Mouse (Mus musculus) forebrain, embryonic 12.5 days (tissue): ENCODE measurements around the gene Tenm2. TPM values are rescaled to one million over a fixed set of nuclear protein-coding genes. Genes with fewer than 3 reads are reported as not detected.

Source experiments
- ATAC-seq: fragments of 200-750 bp; cut with Nextera tagmentation; 2 replicates; pipeline ENCODE4 v1.8.0; 2017; ENCODE audit warnings: moderate TSS enrichment; ENCODE audit not compliant: low FRiP score
- H3K27ac ChIP-seq: fragments of 300-500 bp; sonication (generic); 2 replicates; pipeline ENCODE4 v1.5.1; 2016; ENCODE audit warnings: mild to moderate bottlenecking
- H3K27me3 ChIP-seq: fragments of 300-500 bp; sonication (generic); 2 replicates; pipeline ENCODE4 v1.6.1; 2016; ENCODE audit warnings: mild to moderate bottlenecking
- H3K36me3 ChIP-seq: fragments of 300-500 bp; sonication (generic); replicated peaks from 2 replicates; pipeline ENCODE4 v1.6.1; 2016; ENCODE audit warnings: mild to moderate bottlenecking
- H3K4me1 ChIP-seq: fragments of 300-500 bp; sonication (generic); 2 replicates; pipeline ENCODE4 v1.6.1; 2016
- H3K4me2 ChIP-seq: fragments of 300-500 bp; sonication (generic); 2 replicates; pipeline ENCODE4 v1.6.1; 2016; ENCODE audit warnings: mild to moderate bottlenecking, moderate library complexity
- H3K4me3 ChIP-seq: fragments of 300-500 bp; sonication (generic); replicated peaks from 2 replicates; pipeline ENCODE4 v1.5.1; 2016; ENCODE audit warnings: mild to moderate bottlenecking
- H3K9ac ChIP-seq: fragments of 300-500 bp; sonication (generic); 2 replicates; pipeline ENCODE4 v1.6.1; 2016; ENCODE audit warnings: mild to moderate bottlenecking
- H3K9me3 ChIP-seq: fragments of 300-500 bp; sonication (generic); 2 replicates; pipeline ENCODE4 v1.6.1; 2016
- WGBS: fragments of 180-500 bp; shearing (Covaris S2); methylation state at CpG from one replicate; pipeline ENCODE4 v1.1.7; 2016; 5-methylcytosine and 5-hydroxymethylcytosine counted together
- polyA plus RNA-seq: library from polyadenylated mRNA; unstranded; fragments of >200 nt; fragmentation: Nextera tagmentation; extraction: Ambion mirVana; gene quantifications from 2 replicates; pipeline ENCODE4 v1.2.1, GENCODE M21; 2016

Gene Tenm2
- polyA plus RNA-seq, 1 experiment from 2014 or later: 10.9 TPM

DNA sequence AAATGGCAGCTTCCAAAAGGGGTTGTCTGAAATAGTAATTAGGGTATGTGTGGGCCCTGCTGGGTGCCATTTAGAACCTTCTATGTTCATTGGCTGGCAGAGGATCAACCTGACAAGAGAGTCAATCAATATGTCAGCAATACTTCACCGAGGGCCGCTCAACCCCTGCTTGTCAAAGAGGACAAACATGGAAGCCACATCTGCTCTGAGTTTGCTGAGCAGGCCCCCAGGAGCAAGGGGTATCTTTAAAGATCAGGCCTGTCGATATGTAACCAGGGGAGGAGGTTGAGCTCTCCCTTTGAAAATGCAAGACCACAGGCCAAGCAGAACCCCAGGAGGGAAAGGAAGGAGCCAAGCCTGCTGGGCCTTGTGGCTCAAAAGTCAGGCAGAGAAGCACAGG is 1009.7 kb downstream of the Tenm2 start:
- no peak overlapping the region for H3K27ac ChIP-seq
- H3K27me3 ChIP-seq: peaks cover 8% of the 10 kb centered on the region; the same call in 1 of the 2 replicates
- WGBS: 12% methylated on average over 3 of the region's 3 CpGs
- no peak overlapping the region for H3K4me3 ChIP-seq
- ATAC-seq: no peak
- H3K9me3 ChIP-seq: no peaks in the 10 kb centered on the region
- H3K4me2 ChIP-seq: no peak overlapping the region
- peaks cover 35% of the 10 kb centered on the region for H3K4me1 ChIP-seq
- no peaks in the 10 kb centered on the region for H3K36me3 ChIP-seq
- no peak overlapping the region for H3K9ac ChIP-seq

DNA sequence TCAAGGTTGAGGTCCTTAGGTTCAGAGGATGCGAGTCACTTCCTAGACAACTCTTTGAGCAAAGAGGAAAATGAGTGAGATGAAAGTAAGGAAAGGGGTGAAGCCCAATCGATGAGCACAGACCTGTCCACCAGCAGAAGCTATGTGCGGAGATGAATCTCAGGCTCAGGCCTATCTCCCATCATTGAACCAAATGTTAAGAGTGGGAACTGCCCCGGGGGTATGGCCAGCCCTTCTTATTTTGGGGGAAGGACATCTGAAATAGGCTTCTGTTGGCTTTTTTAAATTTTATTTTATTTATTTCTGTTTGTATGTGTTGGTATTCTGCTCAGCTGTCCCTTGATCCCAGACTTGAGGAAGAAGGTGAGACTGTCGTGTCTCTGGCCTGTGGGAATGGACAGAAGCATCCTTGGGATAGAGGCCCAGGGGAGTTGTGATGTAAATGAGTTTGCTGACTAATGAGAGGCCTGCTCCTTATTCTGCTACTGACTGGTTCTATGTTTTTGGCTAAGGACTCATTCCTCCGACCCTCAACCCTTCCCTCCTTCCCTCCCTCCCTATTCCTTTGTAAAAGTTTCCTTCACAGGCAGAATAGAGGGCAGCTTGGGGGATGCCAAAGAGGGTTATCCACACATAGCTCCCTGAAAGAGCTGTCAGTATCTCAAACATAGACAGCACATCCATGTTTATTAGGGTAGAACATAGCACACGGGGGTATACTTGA is 1011.9 kb downstream of the Tenm2 start:
- Histone ChIP-seq H3K4me1 (peaks cover 46% of the 10 kb centered on the region), H3K9me3 (no peaks in the 10 kb centered on the region), H3K4me2 (no peak overlapping the region), H3K4me3 (no peak overlapping the region), H3K9ac (no peak overlapping the region), H3K36me3 (no peaks in the 10 kb centered on the region), H3K27me3 (no peaks in the 10 kb centered on the region), H3K27ac (no peak overlapping the region)
- WGBS: 70% methylated on average over 7 of the region's 7 CpGs
- no peak for ATAC-seq

- Histone ChIP-seq H3K4me1 (peaks cover 46% of the 10 kb centered on the region), H3K27me3 (no peaks in the 10 kb centered on the region), H3K27ac (peak overlapping the region; percentile 38; the same call in 1 of the 2 replicates), H3K9ac (no peak overlapping the region), H3K9me3 (no peaks in the 10 kb centered on the region), H3K4me3 (no peak overlapping the region), H3K4me2 (no peak overlapping the region), H3K36me3 (no peaks in the 10 kb centered on the region)
- WGBS: 78% methylated on average over 3 of the region's 3 CpGs
- no peak for ATAC-seq
These were observed 1013.7 kb downstream of the Tenm2 start for GRCm38 (mm10) chr11:36222071-36222470.

GRCm38 (mm10) chr11:36221271-36221975 is 1014.3 kb downstream of the Tenm2 start:
- H3K9ac ChIP-seq: no peak overlapping the region
- peak overlapping the region; percentile 44 for H3K4me2 ChIP-seq
- peaks cover 46% of the 10 kb centered on the region for H3K4me1 ChIP-seq
- H3K36me3 ChIP-seq: no peaks in the 10 kb centered on the region
- 0 out of 2 replicates have a peak overlapping the region, but pooled peaks have one; percentile 14 for H3K4me3 ChIP-seq
- no peaks in the 10 kb centered on the region for H3K9me3 ChIP-seq
- peak; percentile 71 for ATAC-seq
- H3K27ac ChIP-seq: peak overlapping the region; percentile 38
- no peaks in the 10 kb centered on the region for H3K27me3 ChIP-seq
- WGBS: 6% methylated on average over 10 of the region's 10 CpGs

DNA sequence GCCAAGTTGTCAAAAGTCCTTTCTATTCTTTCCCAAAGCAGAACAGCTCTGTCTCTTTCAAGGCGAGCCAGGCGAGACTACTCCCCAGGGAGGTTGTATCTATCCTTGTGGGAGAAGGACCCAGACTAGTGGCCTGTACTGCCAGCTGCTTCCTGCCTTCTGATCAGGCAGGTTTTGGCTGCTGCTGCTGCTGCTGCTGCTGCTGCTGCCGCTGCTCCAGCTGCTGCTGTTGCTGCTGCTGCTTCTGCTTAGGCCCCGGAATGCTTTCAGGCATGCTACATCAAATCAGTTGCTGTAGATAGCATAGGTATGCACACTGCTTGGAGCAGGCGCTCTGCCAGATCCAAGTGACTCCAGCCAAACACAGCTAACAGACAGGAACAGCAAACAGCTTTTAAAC is 1015.1 kb downstream of the Tenm2 start:
- Histone ChIP-seq H3K27me3 (no peaks in the 10 kb centered on the region), H3K9ac (peak overlapping the region; percentile 17; the same call in 1 of the 2 replicates), H3K36me3 (no peaks in the 10 kb centered on the region), H3K4me1 (peaks cover 42% of the 10 kb centered on the region), H3K9me3 (no peaks in the 10 kb centered on the region), H3K4me2 (peak overlapping the region; percentile 17; the same call in 1 of the 2 replicates), H3K4me3 (no peak overlapping the region), H3K27ac (peak overlapping the region; percentile 77)
- WGBS: 10% methylated on average over 5 of the region's 5 CpGs
- ATAC-seq: peak; percentile 25; the same call in 1 of the 2 replicates

- H3K4me3 ChIP-seq: no peak overlapping the region
These were observed 1016.2 kb downstream of the Tenm2 start for GRCm38 (mm10) chr11:36219586-36219985.

DNA sequence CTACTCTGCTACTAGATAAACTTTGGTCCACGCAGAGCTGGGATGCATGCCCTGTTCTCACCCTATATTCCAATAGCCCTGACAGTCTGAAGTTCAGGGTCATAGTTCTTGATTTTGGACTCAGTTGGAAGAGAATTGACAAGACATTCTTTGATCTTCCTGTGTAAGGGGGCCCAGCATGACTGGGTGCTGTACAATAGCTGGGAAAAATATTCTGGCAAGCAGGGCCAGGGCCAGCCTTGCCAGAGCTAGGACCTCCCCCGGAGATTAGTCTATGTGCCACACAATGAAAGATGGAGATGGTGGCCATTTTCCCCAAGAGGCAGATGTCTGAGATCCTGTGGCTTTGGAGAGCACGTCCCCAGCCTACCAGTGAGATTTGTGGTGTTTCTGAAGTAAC is 1021.2 kb downstream of the Tenm2 start:
- no peaks in the 10 kb centered on the region for H3K36me3 ChIP-seq
- no peaks in the 10 kb centered on the region for H3K27me3 ChIP-seq
- no peak overlapping the region for H3K9ac ChIP-seq
- H3K4me3 ChIP-seq: no peak overlapping the region
- no peaks in the 10 kb centered on the region for H3K9me3 ChIP-seq
- no peak overlapping the region for H3K4me2 ChIP-seq
- no peaks in the 10 kb centered on the region for H3K4me1 ChIP-seq
- ATAC-seq: no peak
- WGBS: 82% methylated on average over 3 of the region's 3 CpGs
- no peak overlapping the region for H3K27ac ChIP-seq

More at GRCm38 (mm10) chr11:36219586-36219985, 1016.2 kb downstream of the Tenm2 start:
- H3K27me3 ChIP-seq: no peaks in the 10 kb centered on the region
- no peak overlapping the region for H3K4me2 ChIP-seq
- no peak overlapping the region for H3K27ac ChIP-seq
- no peaks in the 10 kb centered on the region for H3K9me3 ChIP-seq
- H3K9ac ChIP-seq: no peak overlapping the region
- WGBS: 83% methylated on average over 4 of the region's 4 CpGs
- H3K4me1 ChIP-seq: peaks cover 39% of the 10 kb centered on the region
- ATAC-seq: no peak
- no peaks in the 10 kb centered on the region for H3K36me3 ChIP-seq

GRCm38 (mm10) chr11:36204381-36204780 is 1031.4 kb downstream of the Tenm2 start:
- Histone ChIP-seq H3K36me3 (no peaks in the 10 kb centered on the region; the same call in 1 of the 2 replicates), H3K9ac (no peak overlapping the region), H3K4me2 (no peak overlapping the region), H3K9me3 (no peaks in the 10 kb centered on the region), H3K27ac (no peak overlapping the region), H3K4me1 (no peaks in the 10 kb centered on the region), H3K4me3 (no peak overlapping the region), H3K27me3 (no peaks in the 10 kb centered on the region)
- no peak for ATAC-seq
- 80% methylated on average over 6 of the region's 6 CpGs for WGBS

- Histone ChIP-seq H3K9ac (no peak overlapping the region), H3K9me3 (no peaks in the 10 kb centered on the region), H3K4me3 (no peak overlapping the region), H3K4me2 (no peak overlapping the region), H3K4me1 (no peaks in the 10 kb centered on the region), H3K27me3 (no peaks in the 10 kb centered on the region), H3K27ac (no peak overlapping the region), H3K36me3 (no peaks in the 10 kb centered on the region; the same call in 1 of the 2 replicates)
- ATAC-seq: no peak
- WGBS: 74% methylated on average over 1 of the region's 1 CpGs
These were observed 1031.9 kb downstream of the Tenm2 start for GRCm38 (mm10) chr11:36203896-36204295.

GRCm38 (mm10) chr11:36194348-36194747 is 1041.4 kb downstream of the Tenm2 start:
- ATAC-seq: no peak
- WGBS: 77% methylated on average over 2 of the region's 2 CpGs
- H3K9me3 ChIP-seq: 0 out of 2 replicates have a peak, but pooled peaks cover 3% of the 10 kb centered on the region

DNA sequence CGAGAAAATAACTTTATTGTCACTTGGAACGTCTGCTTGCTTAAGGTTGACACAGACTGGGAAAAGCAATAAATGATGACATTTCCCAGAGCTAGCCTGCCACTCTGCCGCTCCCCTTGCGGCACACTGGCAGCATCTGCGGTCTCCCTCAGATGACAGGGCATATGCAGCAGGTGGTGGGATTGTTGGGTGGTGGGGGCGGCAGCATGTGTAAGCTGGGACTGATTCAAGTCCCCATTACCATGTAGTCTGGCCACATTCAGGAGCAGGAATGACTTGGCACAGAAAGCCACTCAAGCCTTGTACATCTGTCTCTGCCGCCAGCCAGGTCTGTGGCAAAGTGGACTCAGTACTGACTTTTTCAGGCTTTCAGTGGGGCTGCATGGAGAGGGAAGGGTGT is 1059.7 kb downstream of the Tenm2 start:
- H3K9me3 ChIP-seq: 0 out of 2 replicates have a peak, but pooled peaks cover 5% of the 10 kb centered on the region
- ATAC-seq: no peak
- no peaks in the 10 kb centered on the region for H3K36me3 ChIP-seq
- no peak overlapping the region for H3K27ac ChIP-seq
- no peaks in the 10 kb centered on the region for H3K4me1 ChIP-seq
- H3K4me2 ChIP-seq: no peak overlapping the region
- 0 out of 2 replicates have a peak, but pooled peaks cover 7% of the 10 kb centered on the region for H3K27me3 ChIP-seq
- no peak overlapping the region for H3K9ac ChIP-seq
- 85% methylated on average over 7 of the region's 7 CpGs for WGBS
- H3K4me3 ChIP-seq: no peak overlapping the region

More at GRCm38 (mm10) chr11:36194348-36194747, 1041.4 kb downstream of the Tenm2 start:
- Histone ChIP-seq H3K4me2 (no peak overlapping the region), H3K27ac (no peak overlapping the region), H3K36me3 (no peaks in the 10 kb centered on the region; the same call in 1 of the 2 replicates), H3K27me3 (no peaks in the 10 kb centered on the region), H3K9ac (no peak overlapping the region), H3K4me1 (no peaks in the 10 kb centered on the region), H3K4me3 (no peak overlapping the region)

DNA sequence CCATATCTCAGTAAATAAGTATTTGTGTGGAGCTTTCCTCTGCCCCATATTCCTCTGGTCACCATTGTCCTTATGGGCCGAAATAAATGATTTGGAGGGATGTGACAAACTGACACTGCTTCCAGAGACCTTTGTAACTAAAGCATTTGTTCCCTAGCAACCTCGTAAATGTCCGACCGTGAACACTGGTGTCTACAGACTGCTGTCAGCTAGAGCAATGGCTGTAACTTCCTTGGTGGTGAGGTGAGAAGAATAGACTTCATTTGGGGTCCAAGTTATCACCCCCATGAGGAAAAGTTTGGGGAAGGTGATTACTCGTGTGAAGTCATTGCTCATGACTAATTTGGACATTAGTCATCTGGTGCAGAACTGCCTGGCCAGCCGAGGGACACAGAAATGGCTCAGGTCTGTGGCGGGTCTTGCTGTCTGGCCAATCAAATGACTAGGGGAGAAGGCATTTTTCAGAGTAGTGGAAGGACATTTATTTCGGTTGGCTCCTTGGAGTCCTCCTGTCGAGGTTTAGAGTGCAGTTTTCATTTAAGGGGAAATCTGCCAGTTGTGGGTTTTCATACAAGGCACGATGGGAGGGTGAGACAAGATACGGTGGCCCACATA is 1062.6 kb downstream of the Tenm2 start:
- no peak for ATAC-seq
- H3K9ac ChIP-seq: no peak overlapping the region
- H3K4me1 ChIP-seq: no peaks in the 10 kb centered on the region
- no peak overlapping the region for H3K27ac ChIP-seq
- H3K4me3 ChIP-seq: no peak overlapping the region
- 0 out of 2 replicates have a peak, but pooled peaks cover 5% of the 10 kb centered on the region for H3K9me3 ChIP-seq
- H3K4me2 ChIP-seq: no peak overlapping the region
- WGBS: 82% methylated on average over 11 of the region's 11 CpGs
- H3K36me3 ChIP-seq: no peaks in the 10 kb centered on the region
- H3K27me3 ChIP-seq: 0 out of 2 replicates have a peak, but pooled peaks cover 7% of the 10 kb centered on the region
